In the genomic region with DNA sequence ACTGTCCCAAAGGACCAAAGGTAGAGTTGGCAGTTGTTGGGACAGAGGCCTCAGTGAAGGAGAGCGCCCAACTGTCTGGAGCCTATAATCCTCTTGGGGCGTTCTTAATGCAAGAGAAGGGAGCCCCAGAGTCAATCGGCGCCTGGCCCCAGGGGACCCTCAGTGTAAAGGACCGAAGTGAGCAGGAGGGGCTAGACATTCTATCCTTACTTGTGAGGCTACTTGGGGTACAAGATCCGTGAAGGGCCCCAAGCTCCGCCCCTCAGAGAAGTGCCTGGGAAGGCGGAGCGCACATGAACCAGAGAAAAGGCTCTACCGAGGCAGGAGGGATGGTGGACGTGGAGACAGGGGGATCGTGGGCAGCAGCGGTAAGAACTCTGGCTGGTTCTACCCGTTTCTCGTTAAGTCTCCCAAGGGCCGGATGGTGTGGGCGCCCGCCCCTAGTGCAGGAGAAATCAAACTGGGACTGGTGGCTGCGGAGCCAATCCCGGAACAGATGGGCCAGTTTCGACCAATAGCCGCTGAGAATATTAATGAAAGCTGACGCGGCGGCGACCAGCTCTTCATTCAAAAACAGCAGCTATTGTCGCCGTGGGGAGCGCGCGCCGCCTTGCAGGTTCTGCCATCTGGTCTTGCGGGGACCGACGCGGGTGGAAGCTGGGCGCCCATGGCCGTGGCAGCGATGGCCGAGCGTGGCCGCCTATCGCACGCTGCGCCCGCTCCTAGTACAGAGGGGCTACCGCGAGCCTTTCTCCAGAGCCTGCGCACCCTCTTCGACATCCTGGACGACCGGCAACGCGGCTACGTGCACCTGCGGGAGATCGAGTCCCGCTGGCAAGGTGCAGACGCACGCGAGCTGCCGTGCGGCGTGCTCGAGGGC, we compare ENCODE assay signal across 8 mouse cellular contexts. TPM values are rescaled to one million over a fixed set of nuclear protein-coding genes. Genes with fewer than 3 reads are reported as not detected.
DNase-seq lines count a peak whose midpoint lies in the region; ATAC-seq and TF ChIP-seq lines count a peak whose summit lies in the region.

A gene (plus strand): TSS at position 558 of the 880 bp plus-strand sequence.

- H3K4me1 ChIP-seq in lung, embryonic 14.5 days (ENCODE audit: insufficient read depth): peaks cover 5% of the 10 kb centered on the region; the same call in 1 of the 2 replicates

- H3K4me3 ChIP-seq in lung, embryonic 14.5 days (ENCODE audit: low read depth, low read length): peak within 1 kb of the TSS; percentile 85

- WGBS in lung, embryonic 14.5 days: under 1% methylated on average over 61 of the region's 65 CpGs

- ATAC-seq in hematopoietic stem cell, adult 5-6 weeks (replicated peaks in 1 of 2; ENCODE audit: insufficient read depth in 1 of 2, low FRiP score in 2 of 2, low TSS enrichment in 1 of 2, low read depth in 1 of 2, poor library complexity in 2 of 2, severe bottlenecking in 2 of 2): peak; percentile 90 to 92
- peak; percentile 96 for ATAC-seq in lung, embryonic 14.5 days (ENCODE audit: insufficient read depth)
- ATAC-seq in neutrophil, adult 5-6 weeks (ENCODE audit: extremely low read depth, insufficient number of reproducible peaks, low FRiP score, poor library complexity, severe bottlenecking): peak; percentile 86

- no peaks in the 10 kb centered on the region for H3K9me3 ChIP-seq in lung, embryonic 14.5 days (ENCODE audit: low read depth, low read length)

- peak within 1 kb of the TSS; percentile 87 for H3K27ac ChIP-seq in lung, embryonic 14.5 days (ENCODE audit: low read depth)

- peak within 1 kb of the TSS; percentile 95 for H3K4me2 ChIP-seq in lung, embryonic 14.5 days

- H3K36me3 ChIP-seq in lung, embryonic 14.5 days (ENCODE audit: insufficient read depth): peaks cover 24% of the 10 kb centered on the region

- peak within 1 kb of the TSS; percentile 72 for H3K9ac ChIP-seq in lung, embryonic 14.5 days

- DNase-seq in Muller cell, postnatal 12 days (ENCODE audit: inconsistent ontology term): peak; percentile 93
- peak; percentile 84 for DNase-seq in cerebellum, adult 8-10 months
- peak; percentile 91 for DNase-seq in forelimb bud, embryonic 11.5 days (ENCODE audit: low read depth, low spot score)
- DNase-seq in layer of hippocampus, adult 8-10 months (ENCODE audit: low spot score in 2 of 2): peak; percentile 84 to 86
- peak; percentile 95 for DNase-seq in lung, embryonic 14.5 days
- DNase-seq in testis, postnatal 14 days (ENCODE audit: low spot score): peak; percentile 84

- H3K27me3 ChIP-seq in lung, embryonic 14.5 days (ENCODE audit: insufficient read depth, low read length): no peaks in the 10 kb centered on the region

- no peak for TF ChIP-seq CTCF in lung, embryonic 14.5 days (IDR thresholded peaks at IDR 0.05; ENCODE audit: low read depth)

RNA-seq across cellular contexts. Expression of the gene that starts here (rescaled TPM):
- total RNA-seq in hematopoietic stem cell, adult 5-6 weeks (2017): 3.3 and 12.1 TPM in 2 replicates
- 1 to 10 TPM; 2.4 to 4.6 (median 4.2) TPM for total RNA-seq in layer of hippocampus, adult 8-10 months (2022)
- polyA plus RNA-seq in lung, embryonic 14.5 days (2014; fragmentation: Nextera tagmentation; extraction: Ambion mirVana): 42.0 and 45.5 TPM in 2 replicates
- not detected in 2 replicates for total RNA-seq in neutrophil, adult 5-6 weeks (2017)

Comparison
In these comparisons a context has a peak if more than half of its experiments do, and no peak if none do; other contexts are left out.
1. Peak in every context shown above with its lines: DNase-seq, ATAC-seq, H3K4me3 ChIP-seq and H3K27ac ChIP-seq.
2. Peak in ATAC-seq in neutrophil, adult 5-6 weeks; RNA of the gene not detected or under 1 TPM.